Mouse (Mus musculus): ENCODE data around the gene Abce1. TPM values are rescaled to one million over a fixed set of nuclear protein-coding genes. Genes with fewer than 3 reads are reported as not detected.
"Not testable (repeated sequence)": the region's sequence is repeated elsewhere in the genome, so short reads cannot be mapped to it uniquely, and the experiment has no call there.

Abce1 gene
- polyA plus RNA-seq, 1 experiment from 2014 or later = 70.2 TPM

DNA sequence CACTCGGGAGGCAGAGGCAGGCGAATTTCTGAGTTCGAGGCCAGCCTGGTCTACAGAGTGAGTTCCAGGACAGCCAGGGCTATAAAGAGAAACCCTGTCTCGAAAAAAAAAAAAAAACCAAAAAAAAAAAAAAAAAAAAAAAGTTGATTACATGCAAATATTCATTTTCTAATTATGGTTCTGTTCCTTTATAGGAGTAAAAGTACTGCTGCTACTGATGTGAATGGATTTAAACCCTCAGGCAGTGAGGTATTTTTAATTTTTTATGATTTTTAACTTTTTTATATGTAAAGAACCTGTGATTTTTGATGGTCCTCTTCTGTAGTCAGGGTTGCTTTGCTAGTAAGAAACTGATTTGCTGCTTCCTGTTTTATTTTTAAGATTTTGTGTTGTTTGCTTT lies 52.8 kb downstream of the Abce1 start:
- 86% methylated on average over 4 of the region's 4 CpGs for WGBS
- ATAC-seq (replicated peaks; ENCODE audit: extremely low read depth, insufficient read depth, low FRiP score); H3K4me2 ChIP-seq (ENCODE audit: low read depth, low read length); H3K27ac ChIP-seq (ENCODE audit: low read length); H3K27me3 ChIP-seq (ENCODE audit: control insufficient read depth, insufficient read depth, low read length); H3K9me3 ChIP-seq (replicated peaks; ENCODE audit: control insufficient read depth, low read length); H3K9ac ChIP-seq (ENCODE audit: low read length); H3K4me1 ChIP-seq (ENCODE audit: control insufficient read depth, insufficient read depth, low read length); H3K4me3 ChIP-seq (ENCODE audit: low read length): not testable (repeated sequence)
- peaks cover 42% of the 10 kb centered on the region for H3K36me3 ChIP-seq (ENCODE audit: control insufficient read depth, insufficient read depth)

DNA sequence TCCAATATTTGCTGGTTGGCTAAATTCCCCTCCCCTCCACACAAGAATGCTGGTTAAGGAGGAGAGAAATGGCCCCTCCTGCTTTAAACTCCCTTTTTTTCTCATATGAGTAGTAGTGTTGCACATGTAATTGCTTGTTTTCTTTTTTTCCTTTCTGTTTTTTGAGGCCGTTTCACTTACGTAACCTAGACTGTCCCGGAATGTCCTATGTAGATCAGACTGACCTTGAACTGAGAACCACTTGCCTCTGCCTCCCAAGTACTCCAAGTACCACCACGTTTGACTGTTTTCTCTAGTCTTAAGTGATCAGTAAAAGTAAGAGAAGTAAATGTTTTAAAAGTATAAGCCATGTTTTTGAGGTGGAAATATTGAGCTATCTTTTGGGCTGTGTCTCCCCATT lies 57.8 kb downstream of the Abce1 start:
- H3K27me3 ChIP-seq (ENCODE audit: control insufficient read depth, insufficient read depth, low read length) = no peaks in the 10 kb centered on the region
- whole genome bisulfite sequencing = 66% methylated on average over 4 of the region's 4 CpGs
- peaks cover 26% of the 10 kb centered on the region for H3K36me3 ChIP-seq (ENCODE audit: control insufficient read depth, insufficient read depth)
- no peak overlapping the region for H3K4me2 ChIP-seq (ENCODE audit: low read depth, low read length)
- no peak for ATAC-seq (replicated peaks; ENCODE audit: extremely low read depth, insufficient read depth, low FRiP score)
- H3K9ac ChIP-seq (ENCODE audit: low read length) = no peak overlapping the region
- H3K4me3 ChIP-seq (ENCODE audit: low read length) = no peak overlapping the region
- no peak overlapping the region for H3K27ac ChIP-seq (ENCODE audit: low read length)
- H3K9me3 ChIP-seq (replicated peaks; ENCODE audit: control insufficient read depth, low read length) = no peaks in the 10 kb centered on the region
- 0 out of 2 replicates have a peak, but pooled peaks cover 3% of the 10 kb centered on the region for H3K4me1 ChIP-seq (ENCODE audit: control insufficient read depth, insufficient read depth, low read length)

DNA sequence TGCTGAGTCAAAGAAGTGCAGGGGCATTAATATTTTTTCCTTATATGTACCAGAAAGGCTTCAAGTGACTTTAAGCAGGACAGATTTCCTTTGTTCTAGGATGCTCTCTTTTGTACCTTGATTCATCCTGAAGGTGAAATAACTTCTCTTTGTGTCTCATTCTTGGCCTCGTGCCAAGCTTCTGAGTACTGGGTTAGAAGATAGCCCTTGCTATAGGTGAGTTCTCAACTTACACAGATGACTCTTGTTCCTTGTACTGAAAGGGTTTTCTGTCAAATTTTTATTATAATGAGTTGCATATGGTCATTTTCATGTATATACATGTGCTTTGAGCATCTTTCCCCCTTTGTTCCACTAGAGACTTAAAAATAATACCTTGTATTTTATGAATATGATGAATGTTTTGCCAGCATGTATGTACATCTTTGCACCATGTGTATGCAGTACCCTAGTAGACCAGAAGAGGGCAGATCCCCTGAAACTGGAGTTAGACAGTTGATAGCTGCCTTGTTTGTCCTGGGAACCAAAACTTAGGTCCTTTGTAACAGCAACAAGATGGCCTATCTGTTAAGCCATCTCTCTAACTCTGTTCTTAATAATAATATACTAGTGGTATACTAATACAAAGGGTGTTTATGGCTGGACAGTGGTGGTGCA lies 61.3 kb downstream of the Abce1 start:
- 81% methylated on average over 1 of the region's 1 CpGs for WGBS
- Histone ChIP-seq H3K4me1 (ENCODE audit: control insufficient read depth, insufficient read depth, low read length) (no peaks in the 10 kb centered on the region), H3K4me3 (ENCODE audit: low read length) (no peak overlapping the region), H3K4me2 (ENCODE audit: low read depth, low read length) (no peak overlapping the region), H3K27ac (ENCODE audit: low read length) (no peak overlapping the region), H3K27me3 (ENCODE audit: control insufficient read depth, insufficient read depth, low read length) (no peaks in the 10 kb centered on the region), H3K9ac (ENCODE audit: low read length) (no peak overlapping the region), H3K36me3 (ENCODE audit: control insufficient read depth, insufficient read depth) (peaks cover 21% of the 10 kb centered on the region), H3K9me3 (replicated peaks; ENCODE audit: control insufficient read depth, low read length) (no peaks in the 10 kb centered on the region)
- no peak for ATAC-seq (replicated peaks; ENCODE audit: extremely low read depth, insufficient read depth, low FRiP score)

DNA sequence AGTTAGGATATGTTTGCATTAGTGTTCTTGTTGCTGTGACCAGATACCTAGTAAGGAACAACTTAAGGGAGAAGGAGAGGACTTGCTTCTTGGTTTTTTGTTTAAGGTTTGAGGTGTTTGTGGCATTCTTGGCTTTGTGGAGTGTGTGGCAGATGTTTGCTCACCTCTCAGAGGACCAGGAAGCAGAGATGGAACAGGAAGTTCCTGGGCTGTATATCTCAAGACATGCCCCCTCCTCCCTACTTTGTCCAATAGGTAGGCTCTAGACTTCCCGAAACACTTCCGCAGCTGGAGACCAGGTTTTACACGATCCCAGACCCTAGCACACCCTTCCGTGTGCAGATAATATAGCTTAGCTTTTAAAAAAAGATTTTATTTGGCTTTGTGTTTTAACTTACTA lies 62.0 kb downstream of the Abce1 start:
- Histone ChIP-seq H3K4me3 (ENCODE audit: low read length) (no peak overlapping the region), H3K9ac (ENCODE audit: low read length) (no peak overlapping the region), H3K4me2 (ENCODE audit: low read depth, low read length) (no peak overlapping the region), H3K27me3 (ENCODE audit: control insufficient read depth, insufficient read depth, low read length) (no peaks in the 10 kb centered on the region), H3K4me1 (ENCODE audit: control insufficient read depth, insufficient read depth, low read length) (no peaks in the 10 kb centered on the region), H3K9me3 (replicated peaks; ENCODE audit: control insufficient read depth, low read length) (no peaks in the 10 kb centered on the region), H3K36me3 (ENCODE audit: control insufficient read depth, insufficient read depth) (peaks cover 20% of the 10 kb centered on the region), H3K27ac (ENCODE audit: low read length) (no peak overlapping the region)
- WGBS = 92% methylated on average over 4 of the region's 4 CpGs
- no peak for ATAC-seq (replicated peaks; ENCODE audit: extremely low read depth, insufficient read depth, low FRiP score)

DNA sequence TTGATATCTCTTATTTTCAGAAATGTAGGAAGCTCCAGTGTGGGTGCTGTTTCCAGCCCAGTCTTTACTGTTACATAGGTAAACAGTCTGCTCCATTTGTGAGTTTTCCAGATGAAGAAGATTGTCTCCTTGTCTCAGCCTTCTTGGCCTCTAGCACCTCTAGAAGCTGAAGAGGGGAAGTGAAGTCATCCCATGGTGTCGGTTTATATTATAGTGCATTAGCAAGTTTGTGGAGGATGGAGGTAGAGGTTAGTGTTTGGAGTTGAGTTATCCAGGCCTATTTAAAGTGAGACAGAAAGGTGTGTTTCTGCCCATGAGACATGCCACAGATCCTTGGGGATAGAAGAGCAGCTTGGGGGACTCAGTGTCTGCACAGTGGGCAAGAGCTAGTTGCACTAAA lies 70.4 kb downstream of the Abce1 start:
- Histone ChIP-seq H3K27ac (ENCODE audit: low read length) (peak overlapping the region; percentile 66), H3K4me2 (ENCODE audit: low read depth, low read length) (peak overlapping the region; percentile 62), H3K4me1 (ENCODE audit: control insufficient read depth, insufficient read depth, low read length) (peaks cover 24% of the 10 kb centered on the region), H3K4me3 (ENCODE audit: low read length) (peak overlapping the region; percentile 83), H3K36me3 (ENCODE audit: control insufficient read depth, insufficient read depth) (peaks cover 4% of the 10 kb centered on the region; the same call in 1 of the 2 replicates), H3K9me3 (replicated peaks; ENCODE audit: control insufficient read depth, low read length) (no peaks in the 10 kb centered on the region), H3K9ac (ENCODE audit: low read length) (peak overlapping the region; percentile 79), H3K27me3 (ENCODE audit: control insufficient read depth, insufficient read depth, low read length) (no peaks in the 10 kb centered on the region)
- 12% methylated on average over 1 of the region's 1 CpGs for WGBS
- ATAC-seq (replicated peaks; ENCODE audit: extremely low read depth, insufficient read depth, low FRiP score) = no peak

DNA sequence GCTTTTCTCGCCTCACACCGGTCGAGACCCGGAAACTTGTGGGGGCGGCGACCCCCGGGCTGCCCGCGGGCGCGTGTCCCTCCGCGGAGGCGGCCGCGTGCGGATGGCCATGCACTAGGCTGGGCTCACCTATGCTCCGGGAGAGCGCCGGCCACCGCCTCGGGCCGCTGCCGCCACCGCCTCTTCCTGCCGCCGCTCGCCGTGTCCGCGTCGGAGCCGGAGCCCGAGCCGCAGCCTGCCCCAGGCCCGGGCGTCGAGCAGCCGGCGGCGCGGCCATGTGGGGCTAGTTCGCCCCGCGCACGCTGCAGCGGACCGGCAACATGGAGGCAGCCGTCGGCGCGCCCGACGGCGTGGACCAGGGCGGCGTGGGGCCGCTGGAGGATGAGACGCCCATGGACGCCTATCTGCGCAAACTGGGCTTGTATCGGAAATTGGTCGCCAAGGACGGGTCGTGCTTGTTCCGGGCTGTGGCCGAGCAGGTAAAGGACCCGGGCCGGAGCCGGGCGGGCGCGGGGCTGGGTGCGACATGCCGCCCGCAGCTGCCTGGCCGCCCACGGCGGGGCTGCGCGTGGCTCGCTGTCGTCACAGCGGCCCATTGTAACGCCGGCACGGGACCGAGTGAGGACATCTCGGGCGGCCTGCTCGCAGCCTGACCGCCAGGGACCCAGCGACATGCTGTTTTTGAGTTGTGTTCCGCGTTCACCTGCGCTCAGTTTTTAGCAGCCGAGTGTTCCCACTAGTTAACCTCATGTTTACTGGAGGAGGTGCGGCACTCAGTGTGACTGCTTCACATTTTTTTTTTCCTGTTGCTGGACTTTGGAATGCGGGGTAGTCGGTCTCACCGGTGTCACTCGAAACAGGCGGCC lies 71.7 kb downstream of the Abce1 start, which contains the start of gene Otud4:
Gene Otud4 (plus strand): TSS at position 33 of the 866 bp plus-strand sequence.
- Histone ChIP-seq H3K27me3 (ENCODE audit: control insufficient read depth, insufficient read depth, low read length) (no peaks in the 10 kb centered on the region), H3K4me2 (ENCODE audit: low read depth, low read length) (peak within 1 kb of the TSS; percentile 81), H3K36me3 (ENCODE audit: control insufficient read depth, insufficient read depth) (no peaks in the 10 kb centered on the region), H3K9me3 (replicated peaks; ENCODE audit: control insufficient read depth, low read length) (0 out of 2 replicates have a peak, but pooled peaks cover 2% of the 10 kb centered on the region), H3K9ac (ENCODE audit: low read length) (peak within 1 kb of the TSS; percentile 89), H3K27ac (ENCODE audit: low read length) (peak within 1 kb of the TSS; percentile 98), H3K4me1 (ENCODE audit: control insufficient read depth, insufficient read depth, low read length) (peaks cover 24% of the 10 kb centered on the region), H3K4me3 (ENCODE audit: low read length) (peak within 1 kb of the TSS; percentile 83)
- WGBS = under 1% methylated on average over 95 of the region's 103 CpGs
- peak; percentile 47 for ATAC-seq (replicated peaks; ENCODE audit: extremely low read depth, insufficient read depth, low FRiP score)

- under 1% methylated on average over 76 of the region's 77 CpGs for WGBS
- Histone ChIP-seq H3K9me3 (replicated peaks; ENCODE audit: control insufficient read depth, low read length) (peaks cover 9% of the 10 kb centered on the region; the same call in 1 of the 2 replicates), H3K4me1 (ENCODE audit: control insufficient read depth, insufficient read depth, low read length) (peaks cover 24% of the 10 kb centered on the region), H3K36me3 (ENCODE audit: control insufficient read depth, insufficient read depth) (no peaks in the 10 kb centered on the region), H3K4me3 (ENCODE audit: low read length) (peak overlapping the region; percentile 83), H3K4me2 (ENCODE audit: low read depth, low read length) (peak overlapping the region; percentile 81), H3K27ac (ENCODE audit: low read length) (peak overlapping the region; percentile 98), H3K9ac (ENCODE audit: low read length) (peak overlapping the region; percentile 89), H3K27me3 (ENCODE audit: control insufficient read depth, insufficient read depth, low read length) (no peaks in the 10 kb centered on the region)
- ATAC-seq (replicated peaks; ENCODE audit: extremely low read depth, insufficient read depth, low FRiP score) = peak; percentile 98
These were observed 72.6 kb downstream of the Abce1 start for GRCm38 (mm10) chr8:79638707-79639549.

DNA sequence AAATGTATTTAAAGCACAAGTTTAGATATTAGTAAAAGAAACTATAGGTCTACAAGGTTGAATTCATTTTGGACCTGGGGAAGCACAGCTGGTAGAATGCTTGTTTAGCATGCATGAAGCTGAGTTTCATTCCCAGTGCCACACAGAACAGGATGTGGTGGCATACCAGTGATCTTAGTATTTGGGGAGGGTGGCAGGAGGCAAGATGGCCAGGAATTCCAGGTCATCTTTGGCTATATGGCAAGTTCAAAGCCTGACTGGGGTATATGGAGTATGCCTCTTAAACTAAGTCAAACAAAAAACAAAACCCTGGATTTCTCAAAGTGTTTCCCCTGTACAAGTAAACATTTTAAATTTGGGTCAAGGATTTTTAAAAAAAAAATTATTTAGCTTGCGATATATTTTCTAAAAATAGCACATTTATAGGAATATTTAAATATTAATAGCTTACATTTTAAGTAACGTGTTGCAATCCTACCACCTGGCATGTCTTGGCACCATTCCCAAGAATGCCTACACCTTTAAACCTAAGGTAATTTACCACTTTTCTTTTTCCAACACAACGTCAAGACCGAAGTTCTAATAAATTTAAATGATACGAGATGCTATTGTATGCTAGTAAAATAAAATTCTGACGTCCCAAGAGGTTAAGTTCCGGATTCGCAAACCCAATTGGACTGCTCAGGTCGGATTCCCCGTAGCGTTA lies 73.4 kb downstream of the Abce1 start:
- H3K9me3 ChIP-seq (replicated peaks; ENCODE audit: control insufficient read depth, low read length) = peaks cover 9% of the 10 kb centered on the region; the same call in 1 of the 2 replicates
- H3K4me2 ChIP-seq (ENCODE audit: low read depth, low read length) = peak overlapping the region; percentile 81
- 4% methylated on average over 11 of the region's 11 CpGs for WGBS
- peak overlapping the region; percentile 77 for H3K4me3 ChIP-seq (ENCODE audit: low read length)
- ATAC-seq (replicated peaks; ENCODE audit: extremely low read depth, insufficient read depth, low FRiP score) = no peak
- no peaks in the 10 kb centered on the region for H3K27me3 ChIP-seq (ENCODE audit: control insufficient read depth, insufficient read depth, low read length)
- no peaks in the 10 kb centered on the region for H3K36me3 ChIP-seq (ENCODE audit: control insufficient read depth, insufficient read depth)
- H3K27ac ChIP-seq (ENCODE audit: low read length) = peak overlapping the region; percentile 98
- H3K9ac ChIP-seq (ENCODE audit: low read length) = peak overlapping the region; percentile 89
- peaks cover 19% of the 10 kb centered on the region for H3K4me1 ChIP-seq (ENCODE audit: control insufficient read depth, insufficient read depth, low read length)

Measured in heart, embryonic 16.5 days (tissue).